Mouse (Mus musculus): Measurements from ENCODE around the gene Pin1. TPM values are rescaled to one million over a fixed set of nuclear protein-coding genes. Genes with fewer than 3 reads are reported as not detected.

Gene Pin1
- polyA plus RNA-seq, 1 experiment from 2014 or later = 19.4 TPM

- no peaks in the 10 kb centered on the region for H3K36me3 ChIP-seq (ENCODE audit: control insufficient read depth, insufficient read depth)
- H3K9ac ChIP-seq (ENCODE audit: low read depth, low read length) = no peak overlapping the region
- H3K4me3 ChIP-seq (ENCODE audit: low read depth, low read length) = no peak overlapping the region
- no peaks in the 10 kb centered on the region for H3K4me1 ChIP-seq (ENCODE audit: control insufficient read depth, low read depth, low read length)
- H3K9me3 ChIP-seq (replicated peaks; ENCODE audit: control insufficient read depth, low read length) = no peaks in the 10 kb centered on the region
- no peak overlapping the region for H3K4me2 ChIP-seq (ENCODE audit: low read depth, low read length)
- no peak for ATAC-seq (ENCODE audit: low read depth)
- H3K27me3 ChIP-seq (ENCODE audit: control insufficient read depth, insufficient read depth, low read depth, low read length) = no peaks in the 10 kb centered on the region
- H3K27ac ChIP-seq (ENCODE audit: low read length) = no peak overlapping the region
Measured at GRCm38 (mm10) chr9:20705420-20705819, 53.5 kb downstream of the Pin1 start.

- no peak overlapping the region for H3K27ac ChIP-seq (ENCODE audit: low read length)
- H3K4me1 ChIP-seq (ENCODE audit: control insufficient read depth, low read depth, low read length) = no peaks in the 10 kb centered on the region
- no peak overlapping the region for H3K4me2 ChIP-seq (ENCODE audit: low read depth, low read length)
- H3K4me3 ChIP-seq (ENCODE audit: low read depth, low read length) = no peak overlapping the region
- no peaks in the 10 kb centered on the region for H3K9me3 ChIP-seq (replicated peaks; ENCODE audit: control insufficient read depth, low read length)
- ATAC-seq (ENCODE audit: low read depth) = no peak
- H3K9ac ChIP-seq (ENCODE audit: low read depth, low read length) = no peak overlapping the region
- no peaks in the 10 kb centered on the region for H3K27me3 ChIP-seq (ENCODE audit: control insufficient read depth, insufficient read depth, low read depth, low read length)
- no peaks in the 10 kb centered on the region for H3K36me3 ChIP-seq (ENCODE audit: control insufficient read depth, insufficient read depth)
- WGBS (ENCODE audit: insufficient replicate concordance) = 21% methylated on average over 4 of the region's 4 CpGs
Measured at GRCm38 (mm10) chr9:20705981-20706380, 54.1 kb downstream of the Pin1 start.

GRCm38 (mm10) chr9:20710471-20710870, 58.6 kb downstream of the Pin1 start:
- no peak for ATAC-seq (ENCODE audit: low read depth)
- no peak overlapping the region for H3K27ac ChIP-seq (ENCODE audit: low read length)
- WGBS (ENCODE audit: insufficient replicate concordance) = 50% methylated on average over 3 of the region's 3 CpGs

GRCm38 (mm10) chr9:20712934-20713477, 61.1 kb downstream of the Pin1 start:
- Histone ChIP-seq H3K4me3 (ENCODE audit: low read depth, low read length) (no peak overlapping the region), H3K4me1 (ENCODE audit: control insufficient read depth, low read depth, low read length) (no peaks in the 10 kb centered on the region), H3K9ac (ENCODE audit: low read depth, low read length) (no peak overlapping the region), H3K27me3 (ENCODE audit: control insufficient read depth, insufficient read depth, low read depth, low read length) (no peaks in the 10 kb centered on the region), H3K27ac (ENCODE audit: low read length) (no peak overlapping the region), H3K4me2 (ENCODE audit: low read depth, low read length) (no peak overlapping the region), H3K9me3 (replicated peaks; ENCODE audit: control insufficient read depth, low read length) (no peaks in the 10 kb centered on the region), H3K36me3 (ENCODE audit: control insufficient read depth, insufficient read depth) (no peaks in the 10 kb centered on the region)
- 50% methylated on average over 5 of the region's 5 CpGs for WGBS (ENCODE audit: insufficient replicate concordance)
- ATAC-seq (ENCODE audit: low read depth) = no peak

More at GRCm38 (mm10) chr9:20710471-20710870, 58.6 kb downstream of the Pin1 start:
- Histone ChIP-seq H3K9me3 (replicated peaks; ENCODE audit: control insufficient read depth, low read length) (no peaks in the 10 kb centered on the region), H3K4me3 (ENCODE audit: low read depth, low read length) (no peak overlapping the region), H3K9ac (ENCODE audit: low read depth, low read length) (no peak overlapping the region), H3K4me2 (ENCODE audit: low read depth, low read length) (no peak overlapping the region), H3K4me1 (ENCODE audit: control insufficient read depth, low read depth, low read length) (no peaks in the 10 kb centered on the region), H3K36me3 (ENCODE audit: control insufficient read depth, insufficient read depth) (no peaks in the 10 kb centered on the region), H3K27me3 (ENCODE audit: control insufficient read depth, insufficient read depth, low read depth, low read length) (no peaks in the 10 kb centered on the region)

- no peak overlapping the region for H3K4me2 ChIP-seq (ENCODE audit: low read depth, low read length)
- H3K4me1 ChIP-seq (ENCODE audit: control insufficient read depth, low read depth, low read length) = no peaks in the 10 kb centered on the region
- no peak overlapping the region for H3K9ac ChIP-seq (ENCODE audit: low read depth, low read length)
- H3K27me3 ChIP-seq (ENCODE audit: control insufficient read depth, insufficient read depth, low read depth, low read length) = no peaks in the 10 kb centered on the region
- no peak overlapping the region for H3K4me3 ChIP-seq (ENCODE audit: low read depth, low read length)
- no peak overlapping the region for H3K27ac ChIP-seq (ENCODE audit: low read length)
- no peak for ATAC-seq (ENCODE audit: low read depth)
- no peaks in the 10 kb centered on the region for H3K9me3 ChIP-seq (replicated peaks; ENCODE audit: control insufficient read depth, low read length)
- H3K36me3 ChIP-seq (ENCODE audit: control insufficient read depth, insufficient read depth) = no peaks in the 10 kb centered on the region
- 37% methylated on average over 9 of the region's 11 CpGs for WGBS (ENCODE audit: insufficient replicate concordance)
Measured at GRCm38 (mm10) chr9:20713478-20713987, 61.6 kb downstream of the Pin1 start.

- no peak overlapping the region for H3K9ac ChIP-seq (ENCODE audit: low read depth, low read length)
- no peak overlapping the region for H3K4me3 ChIP-seq (ENCODE audit: low read depth, low read length)
- ATAC-seq (ENCODE audit: low read depth) = no peak
- H3K36me3 ChIP-seq (ENCODE audit: control insufficient read depth, insufficient read depth) = no peaks in the 10 kb centered on the region
- no peak overlapping the region for H3K27ac ChIP-seq (ENCODE audit: low read length)
- H3K4me2 ChIP-seq (ENCODE audit: low read depth, low read length) = no peak overlapping the region
- H3K27me3 ChIP-seq (ENCODE audit: control insufficient read depth, insufficient read depth, low read depth, low read length) = no peaks in the 10 kb centered on the region
- 55% methylated on average over 7 of the region's 7 CpGs for WGBS (ENCODE audit: insufficient replicate concordance)
- no peaks in the 10 kb centered on the region for H3K4me1 ChIP-seq (ENCODE audit: control insufficient read depth, low read depth, low read length)
- no peaks in the 10 kb centered on the region for H3K9me3 ChIP-seq (replicated peaks; ENCODE audit: control insufficient read depth, low read length)
Measured at GRCm38 (mm10) chr9:20715332-20715731, 63.4 kb downstream of the Pin1 start.

Other genes starting within 250 kb of the Pin1 start
- gene Zfp26, start 191.9 kb upstream of the Pin1 start, polyA plus RNA-seq (2015; fragmentation: Nextera tagmentation; extraction: Ambion mirVana) = 3.8 and 4.7 TPM in 2 replicates
- 6.4 and 8.4 TPM in 2 replicates for gene Zfp426, start 159.3 kb upstream of the Pin1 start, polyA plus RNA-seq (2015; fragmentation: Nextera tagmentation; extraction: Ambion mirVana)
- 12.0 and 13.5 TPM in 2 replicates for gene Zfp266, start 130.7 kb upstream of the Pin1 start, polyA plus RNA-seq (2015; fragmentation: Nextera tagmentation; extraction: Ambion mirVana)
- gene Zfp846, start 70.8 kb upstream of the Pin1 start, polyA plus RNA-seq (2015; fragmentation: Nextera tagmentation; extraction: Ambion mirVana) = 2.0 and 2.1 TPM in 2 replicates
- gene Ubl5, start 9.2 kb upstream of the Pin1 start, polyA plus RNA-seq (2015; fragmentation: Nextera tagmentation; extraction: Ambion mirVana) = 207 and 235 TPM in 2 replicates
- 4.8 and 5.9 TPM in 2 replicates for gene Fbxl12, start 7.3 kb upstream of the Pin1 start, polyA plus RNA-seq (2015; fragmentation: Nextera tagmentation; extraction: Ambion mirVana)
- 0.20 and 0.25 TPM in 2 replicates for gene Olfm2, start 94.3 kb downstream of the Pin1 start, polyA plus RNA-seq (2015; fragmentation: Nextera tagmentation; extraction: Ambion mirVana)
- 0.19 and 0.33 TPM in 2 replicates for gene Col5a3, start 163.0 kb downstream of the Pin1 start, polyA plus RNA-seq (2015; fragmentation: Nextera tagmentation; extraction: Ambion mirVana)
- gene Rdh8, start 166.4 kb downstream of the Pin1 start, polyA plus RNA-seq (2015; fragmentation: Nextera tagmentation; extraction: Ambion mirVana) = not detected in 2 replicates
- gene A230050P20Rik, start 216.5 kb downstream of the Pin1 start, polyA plus RNA-seq (2015; fragmentation: Nextera tagmentation; extraction: Ambion mirVana) = 4.4 and 6.7 TPM in 2 replicates
- gene Angptl6, start 227.6 kb downstream of the Pin1 start, polyA plus RNA-seq (2015; fragmentation: Nextera tagmentation; extraction: Ambion mirVana) = 8.8 and 10.0 TPM in 2 replicates
- 42.9 and 46.2 TPM in 2 replicates for gene Ppan, start 236.1 kb downstream of the Pin1 start, polyA plus RNA-seq (2015; fragmentation: Nextera tagmentation; extraction: Ambion mirVana)
- gene Eif3g, start 246.5 kb downstream of the Pin1 start, polyA plus RNA-seq (2015; fragmentation: Nextera tagmentation; extraction: Ambion mirVana) = 149 and 161 TPM in 2 replicates

Data from liver, embryonic 16.5 days (tissue).